Mouse (Mus musculus): ENCODE data around the gene Slc2a4. TPM values are rescaled to one million over a fixed set of nuclear protein-coding genes. Genes with fewer than 3 reads are reported as not detected.
"Not testable (repeated sequence)": the region's sequence is repeated elsewhere in the genome, so short reads cannot be mapped to it uniquely, and the experiment has no call there.

Gene Slc2a4
- polyA plus RNA-seq, 1 experiment from 2014 or later = 3.9 TPM

GRCm38 (mm10) chr11:69935137-69935879 lies 12.7 kb downstream of the Slc2a4 start, which contains the start of gene Ybx2:
Gene Ybx2, plus strand, starts transcription at chr11:69935796.
- H3K27ac ChIP-seq = no peak within 1 kb of the TSS
- H3K36me3 ChIP-seq = no peaks in the 10 kb centered on the region
- H3K4me2 ChIP-seq = peak within 1 kb of the TSS; percentile 99
- no peaks in the 10 kb centered on the region for H3K9me3 ChIP-seq
- WGBS = 1% methylated on average over 42 of the region's 62 CpGs
- H3K27me3 ChIP-seq = peaks cover 63% of the 10 kb centered on the region
- peaks cover 21% of the 10 kb centered on the region for H3K4me1 ChIP-seq (replicated peaks)
- ATAC-seq (ENCODE audit: low FRiP score) = peak; percentile 93
- peak within 1 kb of the TSS; percentile 61 for H3K4me3 ChIP-seq
- peak within 1 kb of the TSS; percentile 75 for H3K9ac ChIP-seq

- peaks cover 21% of the 10 kb centered on the region for H3K4me1 ChIP-seq (replicated peaks)
- WGBS = 26% methylated on average over 6 of the region's 6 CpGs
- H3K4me2 ChIP-seq = peak overlapping the region; percentile 42; the same call in 1 of the 2 replicates
- H3K9ac ChIP-seq = no peak overlapping the region
- no peak for ATAC-seq (ENCODE audit: low FRiP score)
- H3K27me3 ChIP-seq = peaks cover 57% of the 10 kb centered on the region
- no peaks in the 10 kb centered on the region for H3K9me3 ChIP-seq
- no peak overlapping the region for H3K27ac ChIP-seq
- no peaks in the 10 kb centered on the region for H3K36me3 ChIP-seq
- peak overlapping the region; percentile 19 for H3K4me3 ChIP-seq
Measured at GRCm38 (mm10) chr11:69934681-69935080, 13.3 kb downstream of the Slc2a4 start.

- no peaks in the 10 kb centered on the region for H3K9me3 ChIP-seq
- H3K27me3 ChIP-seq = peaks cover 52% of the 10 kb centered on the region
- H3K27ac ChIP-seq = no peak overlapping the region
- WGBS = 2% methylated on average over 18 of the region's 18 CpGs
- no peak for ATAC-seq (ENCODE audit: low FRiP score)
- H3K4me2 ChIP-seq = peak overlapping the region; percentile 42
- peak overlapping the region; percentile 19 for H3K4me3 ChIP-seq
- H3K4me1 ChIP-seq (replicated peaks) = peaks cover 21% of the 10 kb centered on the region
- no peak overlapping the region for H3K9ac ChIP-seq
- H3K36me3 ChIP-seq = no peaks in the 10 kb centered on the region
Measured at GRCm38 (mm10) chr11:69934169-69934568, 13.8 kb downstream of the Slc2a4 start.

- H3K4me1 ChIP-seq (replicated peaks) = peaks cover 21% of the 10 kb centered on the region
- H3K36me3 ChIP-seq = no peaks in the 10 kb centered on the region
- no peak overlapping the region for H3K4me2 ChIP-seq
- ATAC-seq (ENCODE audit: low FRiP score) = no peak
- WGBS = 84% methylated on average over 4 of the region's 4 CpGs
- no peak overlapping the region for H3K4me3 ChIP-seq
- no peak overlapping the region for H3K9ac ChIP-seq
- peaks cover 44% of the 10 kb centered on the region for H3K27me3 ChIP-seq
- H3K27ac ChIP-seq = no peak overlapping the region
- H3K9me3 ChIP-seq = no peaks in the 10 kb centered on the region
Measured at GRCm38 (mm10) chr11:69933066-69933465, 14.9 kb downstream of the Slc2a4 start.

- Histone ChIP-seq H3K9me3 (no peaks in the 10 kb centered on the region), H3K27ac (no peak overlapping the region), H3K4me1 (replicated peaks) (peaks cover 21% of the 10 kb centered on the region), H3K4me2 (no peak overlapping the region), H3K4me3 (no peak overlapping the region), H3K9ac (no peak overlapping the region), H3K27me3 (peaks cover 36% of the 10 kb centered on the region), H3K36me3 (no peaks in the 10 kb centered on the region)
- ATAC-seq (ENCODE audit: low FRiP score) = no peak
- 38% methylated on average over 3 of the region's 3 CpGs for WGBS
Measured at GRCm38 (mm10) chr11:69932254-69932653, 15.7 kb downstream of the Slc2a4 start.

- Histone ChIP-seq H3K9ac (no peak overlapping the region), H3K4me3 (no peak overlapping the region), H3K9me3 (no peaks in the 10 kb centered on the region), H3K27ac (no peak overlapping the region), H3K36me3 (no peaks in the 10 kb centered on the region), H3K4me1 (replicated peaks) (peaks cover 18% of the 10 kb centered on the region), H3K4me2 (no peak overlapping the region), H3K27me3 (peaks cover 31% of the 10 kb centered on the region)
- WGBS = 73% methylated on average over 8 of the region's 8 CpGs
- no peak for ATAC-seq (ENCODE audit: low FRiP score)
Measured at GRCm38 (mm10) chr11:69931769-69932168, 16.2 kb downstream of the Slc2a4 start.

- peaks cover 10% of the 10 kb centered on the region for H3K4me1 ChIP-seq (replicated peaks)
- ATAC-seq (ENCODE audit: low FRiP score) = no peak
- 77% methylated on average over 3 of the region's 3 CpGs for WGBS
Measured at GRCm38 (mm10) chr11:69930967-69931537, 16.9 kb downstream of the Slc2a4 start.

GRCm38 (mm10) chr11:69930176-69930575 lies 17.8 kb downstream of the Slc2a4 start:
- not testable (repeated sequence) for H3K36me3 ChIP-seq; H3K27ac ChIP-seq; H3K9me3 ChIP-seq; H3K4me1 ChIP-seq (replicated peaks); H3K4me2 ChIP-seq; H3K9ac ChIP-seq; H3K4me3 ChIP-seq; ATAC-seq (ENCODE audit: low FRiP score)
- H3K27me3 ChIP-seq = peaks cover 19% of the 10 kb centered on the region
- WGBS = 90% methylated on average over 8 of the region's 8 CpGs

More at GRCm38 (mm10) chr11:69930967-69931537, 16.9 kb downstream of the Slc2a4 start:
- Histone ChIP-seq H3K4me3 (no peak overlapping the region), H3K27ac (no peak overlapping the region), H3K9me3 (no peaks in the 10 kb centered on the region), H3K27me3 (peaks cover 24% of the 10 kb centered on the region), H3K4me2 (no peak overlapping the region), H3K36me3 (no peaks in the 10 kb centered on the region), H3K9ac (no peak overlapping the region)

GRCm38 (mm10) chr11:69929712-69930111 lies 18.3 kb downstream of the Slc2a4 start:
- H3K4me3 ChIP-seq = no peak overlapping the region
- H3K9ac ChIP-seq = no peak overlapping the region
- no peaks in the 10 kb centered on the region for H3K36me3 ChIP-seq
- H3K9me3 ChIP-seq = no peaks in the 10 kb centered on the region
- no peak overlapping the region for H3K27ac ChIP-seq
- peaks cover 5% of the 10 kb centered on the region for H3K4me1 ChIP-seq (replicated peaks)
- WGBS = 85% methylated on average over 4 of the region's 4 CpGs
- no peak for ATAC-seq (ENCODE audit: low FRiP score)
- no peak overlapping the region for H3K4me2 ChIP-seq
- peaks cover 15% of the 10 kb centered on the region; the same call in 1 of the 2 replicates for H3K27me3 ChIP-seq

- Histone ChIP-seq H3K27me3 (0 out of 2 replicates have a peak, but pooled peaks cover 10% of the 10 kb centered on the region), H3K4me2 (no peak overlapping the region), H3K4me3 (no peak overlapping the region), H3K36me3 (no peaks in the 10 kb centered on the region), H3K27ac (no peak overlapping the region), H3K9me3 (no peaks in the 10 kb centered on the region), H3K9ac (no peak overlapping the region), H3K4me1 (replicated peaks) (peaks cover 3% of the 10 kb centered on the region)
- no peak for ATAC-seq (ENCODE audit: low FRiP score)
- 96% methylated on average over 2 of the region's 2 CpGs for WGBS
Measured at GRCm38 (mm10) chr11:69927501-69927900, 20.5 kb downstream of the Slc2a4 start.

GRCm38 (mm10) chr11:69922796-69923195 lies 25.2 kb downstream of the Slc2a4 start:
- no peak overlapping the region for H3K4me2 ChIP-seq
- H3K27me3 ChIP-seq = no peaks in the 10 kb centered on the region
- H3K4me1 ChIP-seq (replicated peaks) = peaks cover 28% of the 10 kb centered on the region
- no peak overlapping the region; the same call in 1 of the 2 replicates for H3K27ac ChIP-seq
- ATAC-seq (ENCODE audit: low FRiP score) = no peak
- H3K4me3 ChIP-seq = no peak overlapping the region
- peaks cover 12% of the 10 kb centered on the region for H3K36me3 ChIP-seq
- 68% methylated on average over 3 of the region's 3 CpGs for WGBS
- no peaks in the 10 kb centered on the region for H3K9me3 ChIP-seq
- H3K9ac ChIP-seq = peak overlapping the region; percentile 51; the same call in 1 of the 2 replicates

- Histone ChIP-seq H3K9me3 (no peaks in the 10 kb centered on the region), H3K27me3 (no peaks in the 10 kb centered on the region), H3K36me3 (peaks cover 18% of the 10 kb centered on the region), H3K4me3 (peak overlapping the region; percentile 49), H3K4me2 (peak overlapping the region; percentile 66), H3K9ac (peak overlapping the region; percentile 70), H3K27ac (peak overlapping the region; percentile 95), H3K4me1 (replicated peaks) (peaks cover 28% of the 10 kb centered on the region)
- ATAC-seq (ENCODE audit: low FRiP score) = no peak
- WGBS = 6% methylated on average over 12 of the region's 12 CpGs
Measured at GRCm38 (mm10) chr11:69922012-69922756, 25.8 kb downstream of the Slc2a4 start.
